Mouse (Mus musculus) WW6 (cell line): ENCODE measurements at regions not wholly inside any gene's neighbourhood (a gene's known extent, or its start where the extent isn't known, plus 50 kb on each side); places are given as distances from the start of the nearest gene placed in this dataset.
A peak's percentile ranks its signal among the peaks of the same experiment; 100 is the strongest.
"Not testable (repeated sequence)": the region's sequence is repeated elsewhere in the genome, so short reads cannot be mapped to it uniquely, and the experiment has no call there.

Experiments used
- DNase-seq: peaks from one replicate; pipeline ENCODE4 v3.0.0-alpha.2; 2013; ENCODE audit warnings: low read depth, low spot score

DNA sequence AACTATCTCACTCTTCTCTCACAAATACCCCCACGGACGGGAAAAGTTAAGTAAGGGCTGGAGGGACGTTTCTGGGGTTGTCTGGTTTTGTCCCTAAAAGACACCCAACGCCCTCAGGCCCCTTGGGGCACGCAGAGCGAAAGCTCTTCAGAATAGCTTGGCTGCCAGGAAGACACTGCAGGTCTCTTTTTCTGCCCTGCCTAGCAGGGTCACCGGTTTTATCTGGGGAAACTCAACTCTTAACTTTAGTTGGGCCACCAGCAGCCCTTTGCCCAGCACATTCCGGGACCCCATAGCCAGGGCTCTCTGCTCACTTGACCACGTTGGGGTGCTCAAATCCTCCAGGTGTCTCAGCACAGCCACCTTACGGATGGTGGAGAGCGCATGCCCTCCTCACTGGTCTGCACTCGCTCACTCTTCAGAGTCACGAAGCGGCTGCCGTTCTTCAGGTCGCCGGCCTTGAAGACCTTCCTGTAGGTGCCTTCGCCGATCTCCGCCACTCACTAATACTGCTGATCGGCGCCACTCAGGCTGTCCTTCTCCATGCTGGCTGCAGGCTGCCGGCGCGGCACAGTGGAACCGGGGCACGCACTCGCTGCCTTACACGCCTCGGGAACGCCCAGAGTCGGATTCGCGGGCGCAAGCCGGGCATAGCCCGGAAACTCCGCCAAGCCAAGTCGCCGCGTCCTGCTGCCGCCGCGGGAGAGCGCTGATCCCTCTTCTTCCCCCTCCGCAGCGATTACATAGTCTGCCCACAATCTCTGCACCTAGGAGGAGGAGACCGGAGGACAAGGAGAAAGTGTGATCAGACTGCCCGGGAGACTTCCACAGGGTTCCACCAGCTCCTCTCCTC, 83.0 kb downstream of the Ulbp1 start:
- DNase-seq: no peak

DNA sequence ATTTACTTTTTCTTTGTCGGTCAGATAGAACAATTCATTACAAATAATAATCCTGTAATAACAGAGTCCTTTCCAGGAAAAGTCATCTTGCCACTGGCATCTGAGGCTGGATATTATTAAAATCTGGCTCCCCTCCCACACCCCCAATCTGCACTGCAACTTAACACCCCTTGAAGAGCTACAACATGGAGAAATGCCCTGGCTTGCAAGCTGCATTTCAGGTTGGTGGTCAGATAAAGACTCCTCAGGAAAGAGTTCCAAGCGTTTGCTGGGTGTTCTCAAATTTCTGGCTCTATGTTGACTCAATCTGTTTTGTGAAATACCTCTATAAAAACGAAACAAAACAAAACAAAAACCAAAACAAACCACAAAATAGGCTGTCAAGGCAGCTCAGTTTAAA, 114.6 kb downstream of the Ulbp1 start:
- not testable (repeated sequence) for DNase-seq

DNA sequence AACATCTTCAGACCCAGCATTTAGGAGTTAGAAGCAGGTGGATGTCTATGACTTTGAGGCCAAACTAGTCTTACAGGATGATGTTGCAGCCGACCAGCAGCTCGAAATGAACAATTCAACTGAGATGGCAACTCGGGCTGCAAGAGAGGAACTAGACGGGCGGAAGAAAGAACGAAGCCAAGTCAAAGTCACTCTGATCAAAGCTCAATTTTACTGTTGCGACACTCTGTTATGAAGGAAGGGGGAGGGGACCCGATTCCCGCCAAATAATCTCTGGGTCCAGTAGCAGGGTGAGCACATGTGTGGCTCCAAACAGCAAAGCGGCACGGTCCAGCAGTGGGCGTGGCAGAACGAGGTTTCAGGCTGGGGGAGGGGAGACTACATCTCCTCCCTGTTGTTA, 129.1 kb downstream of the Ulbp1 start:
- not testable (repeated sequence) for DNase-seq

DNA sequence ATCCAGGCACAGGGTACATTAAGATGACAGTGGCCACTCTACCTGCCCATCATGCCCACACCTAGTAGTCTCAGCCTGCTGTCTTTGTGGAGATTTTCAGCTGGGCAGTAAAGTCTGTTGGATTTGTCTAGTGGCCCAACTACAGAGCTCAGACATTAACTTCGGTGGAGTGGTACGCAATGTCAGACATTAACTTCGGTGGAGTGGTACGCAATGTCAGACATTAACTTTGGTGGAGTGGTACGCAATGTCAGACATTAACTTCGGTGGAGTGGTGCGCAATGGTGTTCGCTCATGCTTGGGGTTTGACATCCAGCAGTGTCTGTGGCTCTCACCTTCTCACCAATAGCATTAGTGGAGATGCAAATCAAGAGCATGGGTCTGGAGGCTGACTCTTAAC, 129.7 kb downstream of the Ulbp1 start:
- not testable (repeated sequence) for DNase-seq

DNA sequence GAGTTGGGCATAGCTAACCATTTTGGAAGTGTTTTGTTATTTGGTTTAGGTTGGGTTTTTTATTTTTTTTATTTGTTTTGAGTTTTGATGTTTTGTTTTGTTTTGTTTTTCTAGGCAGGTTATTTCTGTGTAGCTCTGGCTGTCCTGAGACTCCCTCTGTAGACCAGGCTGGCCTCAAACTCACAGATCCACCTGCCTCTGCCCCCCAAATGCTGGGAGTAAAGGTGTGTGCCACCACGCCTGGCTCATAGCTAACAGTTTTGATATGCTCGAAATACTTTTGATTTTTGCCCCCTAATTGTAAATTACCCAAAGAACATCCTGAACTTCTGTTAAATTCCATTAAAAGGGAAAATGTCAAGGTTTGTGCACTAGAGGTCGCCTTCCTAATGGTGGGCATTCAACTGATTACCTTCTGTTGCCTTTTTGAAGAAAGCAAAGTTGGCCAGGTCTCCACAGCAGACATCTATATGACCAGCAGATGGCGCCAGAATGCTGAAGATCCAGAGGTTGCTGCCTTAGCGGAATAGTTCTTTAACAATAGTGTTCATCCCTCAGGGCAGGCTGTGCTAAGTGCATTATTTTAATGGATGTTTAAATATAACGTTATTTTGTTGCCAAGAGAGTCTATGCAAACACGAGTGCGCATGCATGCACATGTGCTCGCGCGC, 121.2 kb upstream of the Cnksr3 start:
- peak; percentile 49 for DNase-seq

DNA sequence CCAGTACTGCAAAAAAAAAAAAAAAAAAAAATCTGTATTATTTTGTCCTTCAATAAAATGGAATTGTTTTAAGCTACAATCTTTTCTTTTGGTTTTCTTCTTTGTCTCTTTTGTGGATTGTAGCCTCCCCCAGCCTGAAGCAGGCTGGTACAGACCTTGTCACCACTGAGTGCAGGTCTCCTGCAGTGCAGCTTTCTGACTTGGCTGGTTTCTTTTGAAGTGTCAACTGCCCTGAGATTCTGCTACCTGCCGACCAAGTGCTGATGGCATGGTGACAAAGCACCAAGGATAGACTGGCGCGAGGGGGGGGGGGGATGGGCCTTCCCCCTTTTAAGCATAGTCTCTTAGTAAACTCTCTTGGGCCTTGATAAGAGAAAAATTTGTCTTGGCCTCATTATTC, 116.2 kb upstream of the Cnksr3 start:
- no peak for DNase-seq

DNA sequence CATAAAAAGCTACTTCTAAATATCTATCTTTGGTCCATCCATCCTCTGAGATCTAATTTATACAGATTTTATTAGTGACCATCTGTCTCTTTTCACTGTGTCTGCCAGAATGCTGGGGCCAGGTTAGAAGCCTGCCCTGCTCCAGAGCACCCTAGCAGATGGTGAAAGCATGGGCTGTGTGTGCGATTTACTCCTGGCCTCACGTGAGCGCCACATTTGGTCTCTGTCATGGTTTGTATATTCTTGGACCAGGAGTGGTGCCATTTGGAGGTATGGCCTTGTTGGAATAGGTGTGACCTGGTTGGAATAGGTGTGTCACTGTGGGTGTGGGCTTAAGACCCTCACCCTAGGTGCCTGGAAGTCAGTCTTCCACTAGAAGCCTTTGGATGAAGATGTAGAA, 115.0 kb upstream of the Cnksr3 start:
- not testable (repeated sequence) for DNase-seq

DNA sequence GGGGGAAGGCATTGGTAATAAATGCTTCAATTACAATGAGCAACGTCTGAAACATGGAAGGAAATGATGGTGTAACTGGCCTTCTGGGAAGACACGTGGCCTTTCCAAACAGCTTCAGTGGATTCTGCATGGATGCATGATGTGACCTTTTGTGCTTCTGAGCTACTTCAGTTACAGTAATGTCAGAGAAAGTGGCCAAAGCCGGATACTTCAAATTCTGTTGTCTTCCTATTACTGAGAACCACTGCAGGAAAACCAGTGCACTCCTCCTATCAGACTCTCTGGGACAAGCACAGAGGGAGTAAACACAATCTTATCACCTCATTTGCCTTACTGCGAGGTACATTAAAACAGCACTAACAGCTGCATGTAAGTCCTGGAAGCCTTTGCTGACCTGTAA, 113.0 kb upstream of the Cnksr3 start:
- no peak for DNase-seq

DNA sequence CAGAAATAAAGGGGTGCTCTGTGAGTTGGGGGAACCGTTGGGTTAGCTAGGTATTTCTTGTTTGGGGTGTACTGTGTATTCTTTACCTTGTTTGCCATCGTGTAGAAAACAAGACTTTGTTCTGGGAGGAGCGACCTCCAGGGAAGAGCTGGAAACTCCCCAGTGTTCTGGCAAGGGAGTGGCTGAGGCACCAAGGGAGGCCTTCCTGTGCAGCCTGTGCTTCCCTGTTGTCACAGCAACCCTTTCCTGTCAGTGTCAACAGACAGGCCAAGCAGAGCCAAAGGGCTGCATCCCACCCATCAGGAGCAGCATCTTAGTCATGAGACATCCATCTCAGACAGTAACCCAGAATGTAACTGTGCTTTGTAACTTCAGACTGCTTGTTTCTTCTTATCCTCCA, 111.2 kb upstream of the Cnksr3 start:
- DNase-seq: no peak

DNA sequence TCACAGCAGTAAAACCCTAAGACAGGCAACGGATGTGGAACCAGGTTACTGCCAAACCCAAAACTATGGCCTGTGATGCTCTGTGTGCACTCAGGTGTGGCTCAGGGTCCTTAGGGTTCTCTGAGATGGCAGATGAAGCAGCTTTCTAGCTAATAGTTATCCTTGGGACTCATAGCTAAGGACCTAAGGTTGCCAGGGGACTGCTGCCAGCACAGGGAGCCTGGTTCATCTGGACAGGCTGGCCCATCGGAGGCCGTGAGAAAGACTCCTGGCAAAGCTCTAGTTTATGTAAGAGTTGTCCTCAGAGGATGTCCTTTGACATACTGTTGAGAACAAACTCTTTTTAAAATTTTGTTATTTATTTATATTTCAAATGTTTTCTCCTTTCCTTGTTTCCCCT, 97.9 kb upstream of the Cnksr3 start:
- DNase-seq: no peak

DNA sequence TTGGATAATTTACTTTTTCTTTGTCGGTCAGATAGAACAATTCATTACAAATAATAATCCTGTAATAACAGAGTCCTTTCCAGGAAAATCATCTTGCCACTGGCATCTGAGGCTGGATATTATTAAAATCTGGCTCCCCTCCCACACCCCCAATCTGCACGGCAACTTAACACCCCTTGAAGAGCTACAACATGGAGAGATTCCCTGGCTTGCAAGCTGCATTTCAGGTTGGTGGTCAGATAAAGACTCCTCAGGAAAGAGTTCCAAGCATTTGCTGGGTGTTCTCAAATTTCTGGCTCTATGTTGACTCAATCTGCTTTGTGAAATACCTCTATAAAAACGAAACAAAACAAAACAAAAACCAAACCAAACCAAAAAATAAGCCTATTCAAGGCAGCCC, 93.8 kb upstream of the Cnksr3 start:
- not testable (repeated sequence) for DNase-seq

DNA sequence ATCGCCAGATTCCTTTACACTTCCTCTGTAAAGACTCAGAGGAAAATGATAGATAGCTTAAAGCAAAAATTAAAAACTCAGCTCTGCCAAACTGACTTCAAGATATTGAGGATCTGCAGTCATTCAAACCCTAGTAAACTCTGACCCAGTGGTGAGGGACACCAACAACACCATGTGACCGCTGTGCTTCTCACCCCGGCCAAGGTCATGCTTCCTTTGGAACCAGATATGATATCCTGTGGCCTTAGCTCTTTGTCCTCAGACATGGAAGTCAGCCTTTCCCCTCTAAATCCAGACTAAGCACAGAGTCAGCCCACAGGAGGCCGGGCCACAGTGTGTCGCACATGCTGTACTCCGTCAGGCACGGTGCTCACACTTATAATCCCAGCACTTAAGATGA, 86.3 kb upstream of the Cnksr3 start:
- DNase-seq: no peak

DNA sequence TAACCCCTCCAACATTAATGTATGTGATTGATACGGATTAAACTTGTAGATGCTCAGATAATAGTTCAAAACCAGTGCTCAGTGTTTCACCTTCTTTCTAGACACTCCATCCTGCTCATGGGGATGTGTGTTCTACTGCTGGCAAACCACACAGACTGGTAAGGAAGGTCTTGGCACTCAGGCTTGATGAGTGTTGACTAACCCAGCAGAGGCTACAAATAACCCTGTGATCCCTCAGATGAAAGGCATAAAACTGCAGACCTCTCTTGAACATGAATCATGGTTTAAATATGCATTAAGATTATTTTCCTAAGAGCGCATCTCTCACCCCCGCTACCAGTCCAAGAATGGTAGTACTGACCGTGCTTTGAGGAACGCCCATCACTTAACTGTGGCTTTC, 83.9 kb upstream of the Cnksr3 start:
- no peak for DNase-seq

DNA sequence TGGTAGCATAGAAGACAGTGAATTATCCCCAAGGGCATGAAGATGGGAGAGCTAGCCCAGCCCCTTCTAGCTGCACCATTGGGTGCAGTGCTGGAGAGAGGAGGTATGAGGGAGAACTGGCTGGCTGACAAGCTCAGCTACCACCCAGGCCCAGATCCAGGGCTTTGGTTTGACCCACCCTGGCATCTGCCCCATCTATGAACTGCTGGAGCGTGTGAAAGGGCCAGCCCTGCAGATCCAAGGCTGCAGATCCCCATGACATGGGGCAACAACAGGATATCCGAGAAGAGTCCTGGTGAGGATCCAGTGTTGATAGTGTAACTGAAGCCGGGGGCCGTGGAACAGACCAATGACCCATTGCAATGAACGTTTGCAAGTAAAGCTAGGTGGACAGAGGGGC, 81.2 kb upstream of the Cnksr3 start:
- DNase-seq: no peak

DNA sequence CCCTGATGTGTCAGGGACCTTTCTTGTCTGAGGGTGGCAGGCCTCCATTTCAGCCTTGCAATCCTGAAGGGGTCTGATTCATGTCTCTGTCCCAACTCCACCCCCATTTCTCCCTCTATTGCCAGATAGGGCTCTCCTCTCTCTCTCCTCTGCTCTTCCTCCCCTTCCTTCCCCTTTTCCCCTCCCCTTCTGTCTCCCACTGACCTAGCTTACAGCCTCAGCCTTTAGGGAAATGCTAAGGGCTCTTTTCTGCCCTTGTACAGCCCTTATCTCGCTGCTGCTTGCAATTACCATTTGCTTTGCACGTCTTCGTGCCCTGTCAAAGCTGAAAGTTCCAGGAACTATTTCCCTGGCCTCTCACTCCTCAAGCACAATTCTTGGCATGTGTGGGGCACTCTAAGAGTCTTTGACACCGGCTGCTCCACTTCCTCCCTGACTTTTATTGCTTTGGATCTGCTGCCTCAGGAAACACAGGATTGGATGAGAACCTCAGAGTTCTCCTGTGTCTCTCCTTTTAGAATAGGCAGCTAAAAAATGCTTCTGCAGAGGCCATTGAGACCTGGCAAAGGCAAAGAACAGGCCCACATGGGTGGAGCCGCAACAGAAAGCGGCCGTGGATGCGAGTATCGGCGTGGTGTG, 77.9 kb upstream of the Cnksr3 start:
- no peak for DNase-seq

DNA sequence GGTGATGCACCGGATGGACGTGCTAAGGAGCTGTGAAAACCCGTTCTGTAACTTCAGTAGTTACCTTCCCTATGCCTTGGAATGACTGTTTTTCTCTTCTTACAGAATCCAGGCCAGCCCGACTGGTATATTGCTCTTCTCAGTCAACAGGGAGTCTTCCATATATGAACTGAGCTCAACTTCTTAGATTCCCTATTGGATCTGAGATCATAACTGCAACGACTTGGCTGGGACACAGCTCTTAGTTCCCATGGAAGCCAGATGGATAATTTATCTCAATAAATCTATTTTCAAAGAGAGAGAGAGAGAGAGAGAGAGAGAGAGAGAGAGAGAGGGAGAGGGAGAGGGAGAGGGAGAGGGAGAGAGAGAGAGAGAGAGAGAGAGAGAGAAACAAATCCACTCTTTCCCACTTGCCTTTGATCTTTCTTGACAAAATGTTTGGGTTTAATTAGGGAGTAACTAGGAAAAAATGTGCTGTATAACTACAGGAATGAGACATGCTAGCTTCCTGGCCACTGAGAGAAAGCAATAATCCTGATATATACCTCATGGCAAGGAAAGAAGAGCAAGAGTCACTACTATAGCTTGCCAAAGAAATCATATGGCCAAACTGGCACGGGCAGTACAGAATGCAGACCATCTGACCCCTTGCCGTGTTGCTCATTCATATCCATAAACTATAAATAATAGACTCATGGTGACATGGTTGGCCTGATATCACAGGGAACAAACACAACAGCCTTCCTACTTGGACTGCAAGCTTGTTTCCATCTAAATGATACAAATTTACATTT, 73.3 kb upstream of the Cnksr3 start:
- no peak for DNase-seq

DNA sequence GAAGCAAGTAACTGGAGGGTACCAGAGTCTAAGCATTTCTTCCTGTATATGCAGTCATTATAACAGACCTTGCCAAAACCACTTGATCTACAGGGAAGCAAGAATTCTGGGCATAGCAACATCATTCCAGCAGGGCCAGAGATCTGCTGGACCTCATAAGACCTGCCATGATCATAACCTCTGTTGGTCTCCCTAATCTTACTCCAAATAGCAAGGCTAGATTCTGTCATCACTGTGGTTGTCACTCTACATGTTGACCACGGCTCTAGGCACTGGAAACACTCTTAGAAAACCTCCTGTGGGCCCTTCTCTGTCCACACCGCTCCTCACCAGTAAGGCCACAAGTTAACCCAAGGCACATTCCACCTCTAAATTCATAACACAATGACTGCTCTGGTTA, 68.4 kb upstream of the Cnksr3 start:
- DNase-seq: no peak

DNA sequence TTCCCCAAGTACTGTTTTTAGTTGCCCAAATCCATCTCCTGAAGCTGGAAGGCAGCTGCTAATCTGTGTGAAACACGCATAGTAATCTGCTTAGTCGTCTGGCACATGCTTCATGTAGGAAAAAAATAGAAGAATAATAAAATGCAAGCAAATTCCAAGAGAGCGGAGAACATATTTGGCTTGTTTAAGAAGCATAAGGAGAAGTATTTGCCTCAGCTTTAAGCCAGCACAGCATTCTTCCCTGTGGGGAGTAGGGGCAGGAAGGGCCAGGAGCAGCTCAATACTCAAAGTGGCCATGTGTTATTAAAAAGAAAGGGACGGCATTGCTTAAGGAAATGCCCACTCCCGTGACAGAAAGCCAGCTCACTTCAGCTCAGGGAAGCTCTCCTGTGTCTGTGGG, 66.8 kb upstream of the Cnksr3 start:
- no peak for DNase-seq

DNA sequence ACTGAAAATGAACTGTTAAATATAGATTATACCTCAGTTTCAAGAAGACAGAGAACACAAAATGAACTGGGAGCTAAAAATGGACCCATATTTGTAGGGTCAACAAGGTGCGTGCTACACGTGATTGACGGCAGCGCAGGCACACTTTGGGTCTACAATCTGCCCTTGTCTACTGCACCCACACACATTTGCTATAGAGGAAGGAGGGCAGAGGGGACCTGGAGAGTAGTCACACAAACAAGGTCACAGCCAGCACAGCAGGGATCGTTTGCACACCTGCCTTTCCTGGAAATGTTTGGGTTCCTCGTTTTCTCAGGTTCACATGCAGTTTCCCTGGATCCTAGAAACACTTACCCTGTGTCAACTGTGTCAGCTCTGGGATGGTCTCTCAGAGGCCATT, 63.3 kb upstream of the Cnksr3 start:
- no peak for DNase-seq

DNA sequence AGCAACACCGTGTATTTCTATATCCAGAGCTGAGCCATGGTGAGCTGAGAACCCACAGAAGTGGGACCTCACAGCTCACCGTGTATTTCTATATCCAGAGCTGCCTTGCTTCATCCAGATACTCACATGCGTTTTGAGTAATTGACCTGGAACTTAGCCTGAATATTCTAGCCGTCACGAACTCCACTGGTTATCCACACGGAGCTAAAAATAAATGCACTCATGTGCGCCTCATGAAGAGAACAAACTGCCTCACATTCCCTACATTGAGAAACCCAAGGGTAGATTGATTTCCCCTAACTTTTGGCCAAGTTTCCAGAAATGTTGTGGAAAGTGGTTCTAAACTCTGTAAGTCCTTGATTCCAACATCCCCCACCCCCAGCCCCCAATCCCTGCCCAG, 62.4 kb upstream of the Cnksr3 start:
- no peak for DNase-seq

DNA sequence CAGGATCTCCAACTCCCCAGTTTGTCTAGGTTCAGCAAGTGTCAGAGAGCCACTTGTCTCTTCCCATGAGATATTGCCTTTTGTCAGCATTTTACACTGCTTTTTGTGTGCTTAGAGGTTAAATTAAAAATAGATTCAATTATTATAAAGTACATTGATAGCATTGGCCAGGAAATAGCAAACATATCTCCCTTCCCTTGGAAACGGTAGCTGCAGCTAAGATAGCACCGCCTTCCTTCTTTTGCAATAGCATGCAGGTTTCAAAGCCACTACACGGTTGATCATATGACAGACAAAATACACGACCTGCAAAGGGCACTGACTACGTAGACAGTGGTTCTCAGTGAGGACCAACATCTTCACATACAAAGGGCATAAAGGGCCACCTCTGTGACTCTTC, 59.1 kb upstream of the Cnksr3 start:
- DNase-seq: no peak
